Mouse (Mus musculus): ENCODE results near the gene Zmiz2. TPM values are rescaled to one million over a fixed set of nuclear protein-coding genes. Genes with fewer than 3 reads are reported as not detected.
"Not testable (repeated sequence)": the region's sequence is repeated elsewhere in the genome, so short reads cannot be mapped to it uniquely, and the experiment has no call there.

Gene Zmiz2
- polyA plus RNA-seq, 1 experiment from 2014 or later, result 29.6 TPM

- H3K9ac ChIP-seq (ENCODE audit: low read depth, low read length), result no peak overlapping the region
- no peak for ATAC-seq
- H3K4me1 ChIP-seq (ENCODE audit: control insufficient read depth, insufficient read depth, low read depth, low read length), result no peaks in the 10 kb centered on the region
- no peak overlapping the region for H3K4me2 ChIP-seq (ENCODE audit: low read length)
- no peaks in the 10 kb centered on the region for H3K36me3 ChIP-seq (ENCODE audit: control insufficient read depth, insufficient read depth, low read length)
- WGBS, result 80% methylated on average over 4 of the region's 4 CpGs
- no peaks in the 10 kb centered on the region for H3K9me3 ChIP-seq (ENCODE audit: control insufficient read depth, low read length)
- no peak overlapping the region for H3K27ac ChIP-seq (ENCODE audit: low read depth, low read length)
- H3K27me3 ChIP-seq (replicated peaks; ENCODE audit: control insufficient read depth, insufficient read depth, low read length), result no peaks in the 10 kb centered on the region
- no peak overlapping the region for H3K4me3 ChIP-seq (ENCODE audit: low read length)
Measured at GRCm38 (mm10) chr11:6367156-6367555, 21.7 kb upstream of the Zmiz2 start.

GRCm38 (mm10) chr11:6367986-6368385, 20.9 kb upstream of the Zmiz2 start:
- not testable (repeated sequence) for H3K4me3 ChIP-seq (ENCODE audit: low read length); H3K9ac ChIP-seq (ENCODE audit: low read depth, low read length); H3K4me1 ChIP-seq (ENCODE audit: control insufficient read depth, insufficient read depth, low read depth, low read length); H3K4me2 ChIP-seq (ENCODE audit: low read length); H3K27ac ChIP-seq (ENCODE audit: low read depth, low read length); H3K27me3 ChIP-seq (replicated peaks; ENCODE audit: control insufficient read depth, insufficient read depth, low read length); H3K36me3 ChIP-seq (ENCODE audit: control insufficient read depth, insufficient read depth, low read length); H3K9me3 ChIP-seq (ENCODE audit: control insufficient read depth, low read length); ATAC-seq
- 91% methylated on average over 5 of the region's 5 CpGs for WGBS

GRCm38 (mm10) chr11:6371376-6372155, 17.3 kb upstream of the Zmiz2 start:
- Histone ChIP-seq H3K4me2 (ENCODE audit: low read length) (no peak overlapping the region), H3K27ac (ENCODE audit: low read depth, low read length) (no peak overlapping the region), H3K9me3 (ENCODE audit: control insufficient read depth, low read length) (no peaks in the 10 kb centered on the region), H3K9ac (ENCODE audit: low read depth, low read length) (no peak overlapping the region), H3K27me3 (replicated peaks; ENCODE audit: control insufficient read depth, insufficient read depth, low read length) (no peaks in the 10 kb centered on the region), H3K4me3 (ENCODE audit: low read length) (no peak overlapping the region), H3K4me1 (ENCODE audit: control insufficient read depth, insufficient read depth, low read depth, low read length) (no peaks in the 10 kb centered on the region), H3K36me3 (ENCODE audit: control insufficient read depth, insufficient read depth, low read length) (no peaks in the 10 kb centered on the region)
- ATAC-seq, result no peak
- WGBS, result 94% methylated on average over 11 of the region's 11 CpGs

GRCm38 (mm10) chr11:6372784-6373183, 16.1 kb upstream of the Zmiz2 start:
- H3K4me2 ChIP-seq (ENCODE audit: low read length), result no peak overlapping the region
- no peaks in the 10 kb centered on the region for H3K9me3 ChIP-seq (ENCODE audit: control insufficient read depth, low read length)
- WGBS, result 86% methylated on average over 9 of the region's 9 CpGs
- H3K4me1 ChIP-seq (ENCODE audit: control insufficient read depth, insufficient read depth, low read depth, low read length), result no peaks in the 10 kb centered on the region
- H3K4me3 ChIP-seq (ENCODE audit: low read length), result no peak overlapping the region
- H3K36me3 ChIP-seq (ENCODE audit: control insufficient read depth, insufficient read depth, low read length), result no peaks in the 10 kb centered on the region
- H3K27ac ChIP-seq (ENCODE audit: low read depth, low read length), result no peak overlapping the region
- ATAC-seq, result no peak
- no peak overlapping the region for H3K9ac ChIP-seq (ENCODE audit: low read depth, low read length)
- no peaks in the 10 kb centered on the region for H3K27me3 ChIP-seq (replicated peaks; ENCODE audit: control insufficient read depth, insufficient read depth, low read length)

- Histone ChIP-seq H3K27ac (ENCODE audit: low read depth, low read length) (no peak overlapping the region), H3K9ac (ENCODE audit: low read depth, low read length) (no peak overlapping the region), H3K4me2 (ENCODE audit: low read length) (no peak overlapping the region), H3K36me3 (ENCODE audit: control insufficient read depth, insufficient read depth, low read length) (no peaks in the 10 kb centered on the region), H3K4me3 (ENCODE audit: low read length) (no peak overlapping the region), H3K9me3 (ENCODE audit: control insufficient read depth, low read length) (no peaks in the 10 kb centered on the region), H3K4me1 (ENCODE audit: control insufficient read depth, insufficient read depth, low read depth, low read length) (no peaks in the 10 kb centered on the region), H3K27me3 (replicated peaks; ENCODE audit: control insufficient read depth, insufficient read depth, low read length) (no peaks in the 10 kb centered on the region)
- 87% methylated on average over 6 of the region's 6 CpGs for WGBS
- ATAC-seq, result no peak
Measured at GRCm38 (mm10) chr11:6380916-6381315, 8.0 kb upstream of the Zmiz2 start.

GRCm38 (mm10) chr11:6388126-6388725, 648 bp upstream of the Zmiz2 start:
- 87% methylated on average over 6 of the region's 6 CpGs for WGBS
- Histone ChIP-seq H3K36me3 (ENCODE audit: control insufficient read depth, insufficient read depth, low read length) (peaks cover 10% of the 10 kb centered on the region), H3K4me2 (ENCODE audit: low read length) (peak overlapping the region; percentile 48), H3K27me3 (replicated peaks; ENCODE audit: control insufficient read depth, insufficient read depth, low read length) (no peaks in the 10 kb centered on the region), H3K9me3 (ENCODE audit: control insufficient read depth, low read length) (no peaks in the 10 kb centered on the region), H3K9ac (ENCODE audit: low read depth, low read length) (no peak overlapping the region), H3K27ac (ENCODE audit: low read depth, low read length) (peak overlapping the region; percentile 95), H3K4me1 (ENCODE audit: control insufficient read depth, insufficient read depth, low read depth, low read length) (peaks cover 16% of the 10 kb centered on the region), H3K4me3 (ENCODE audit: low read length) (peak overlapping the region; percentile 91)
- no peak for ATAC-seq

- peak overlapping the region; percentile 95 for H3K27ac ChIP-seq (ENCODE audit: low read depth, low read length)
- peaks cover 10% of the 10 kb centered on the region for H3K36me3 ChIP-seq (ENCODE audit: control insufficient read depth, insufficient read depth, low read length)
- H3K4me3 ChIP-seq (ENCODE audit: low read length), result peak overlapping the region; percentile 91
- peak overlapping the region; percentile 80 for H3K4me2 ChIP-seq (ENCODE audit: low read length)
- no peaks in the 10 kb centered on the region for H3K27me3 ChIP-seq (replicated peaks; ENCODE audit: control insufficient read depth, insufficient read depth, low read length)
- no peaks in the 10 kb centered on the region for H3K9me3 ChIP-seq (ENCODE audit: control insufficient read depth, low read length)
- under 1% methylated on average over 39 of the region's 43 CpGs for WGBS
- peaks cover 16% of the 10 kb centered on the region for H3K4me1 ChIP-seq (ENCODE audit: control insufficient read depth, insufficient read depth, low read depth, low read length)
- ATAC-seq, result peak; percentile 44
- H3K9ac ChIP-seq (ENCODE audit: low read depth, low read length), result peak overlapping the region; percentile 99
Measured at GRCm38 (mm10) chr11:6389483-6389921, 628 bp downstream of the Zmiz2 start.

- H3K9ac ChIP-seq (ENCODE audit: low read depth, low read length), result peak overlapping the region; percentile 99; the same call in 1 of the 2 replicates
- H3K9me3 ChIP-seq (ENCODE audit: control insufficient read depth, low read length), result no peaks in the 10 kb centered on the region
- H3K4me3 ChIP-seq (ENCODE audit: low read length), result peak overlapping the region; percentile 91
- WGBS, result 83% methylated on average over 8 of the region's 8 CpGs
- no peak for ATAC-seq
- peaks cover 16% of the 10 kb centered on the region for H3K4me1 ChIP-seq (ENCODE audit: control insufficient read depth, insufficient read depth, low read depth, low read length)
- peaks cover 14% of the 10 kb centered on the region for H3K36me3 ChIP-seq (ENCODE audit: control insufficient read depth, insufficient read depth, low read length)
- no peaks in the 10 kb centered on the region for H3K27me3 ChIP-seq (replicated peaks; ENCODE audit: control insufficient read depth, insufficient read depth, low read length)
- peak overlapping the region; percentile 80 for H3K4me2 ChIP-seq (ENCODE audit: low read length)
- H3K27ac ChIP-seq (ENCODE audit: low read depth, low read length), result no peak overlapping the region
Measured at GRCm38 (mm10) chr11:6390376-6391053, 1.6 kb downstream of the Zmiz2 start.
